24 mouse cellular contexts compared by ENCODE assay signal in the genomic region with DNA sequence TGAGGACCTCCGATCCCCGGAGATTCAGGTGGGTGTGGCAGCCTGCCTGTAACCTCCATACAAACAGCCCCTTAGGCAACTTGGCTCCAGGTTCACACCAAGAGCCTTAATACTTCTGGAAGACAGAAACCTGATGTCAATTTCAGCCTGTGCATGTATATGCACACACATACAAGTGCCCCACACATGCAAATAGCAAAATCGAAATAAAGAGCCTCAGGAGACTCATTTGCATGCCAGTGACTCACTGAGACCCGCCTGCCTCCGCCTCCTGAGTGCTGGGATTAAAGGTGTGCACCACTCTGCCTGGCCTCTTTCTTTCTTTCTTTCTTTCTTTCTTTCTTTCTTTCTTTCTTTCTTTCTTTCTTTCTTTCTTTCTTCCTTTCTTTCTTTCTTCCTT. TPM values are rescaled to one million over a fixed set of nuclear protein-coding genes. Genes with fewer than 3 reads are reported as not detected.
DNase-seq lines count a peak whose midpoint lies in the region; ATAC-seq and TF ChIP-seq lines count a peak whose summit lies in the region.
"Had no signal": no experiment of that assay in that cellular context is flagged by ENCODE, and none has a peak within 500 bp of the region (broad histone marks: within the 10 kb centered on the region; RNA-seq: fewer than 3 reads in every experiment).

No protein-coding gene starts in this region.

- no peak for TF ChIP-seq CTCF in CH12.LX (conservative IDR thresholded peaks at IDR 0.05 in 1 of 2, IDR thresholded peaks at IDR 0.05 in 1 of 2; ENCODE audit: low read depth in 2 of 2, low read length in 2 of 2)

- TF ChIP-seq RAD21 in CH12.LX (IDR thresholded peaks at IDR 0.05; ENCODE audit: low read depth, low read length): no peak

- H3K79me2 ChIP-seq in CH12.LX (replicated peaks; ENCODE audit: control insufficient read depth, extremely low read depth, insufficient read depth, poor library complexity, severe bottlenecking): no peaks in the 10 kb centered on the region

- no peak overlapping the region for H3K27ac ChIP-seq in CH12.LX (ENCODE audit: insufficient read depth, low read depth)
- H3K27ac ChIP-seq: embryonic facial prominence, embryonic 12.5 days; embryonic facial prominence, embryonic 15.5 days; forebrain, embryonic 15.5 days; gastrocnemius, adult 2 months; hindbrain, embryonic 12.5 days; hindbrain, embryonic 15.5 days; intestine, embryonic 15.5 days had no signal

- H3K4me2 ChIP-seq in CH12.LX (ENCODE audit: insufficient read depth, low read depth, poor library complexity, severe bottlenecking): peak overlapping the region; percentile 56
- H3K4me2 ChIP-seq: embryonic facial prominence, embryonic 12.5 days; embryonic facial prominence, embryonic 15.5 days; forebrain, embryonic 15.5 days; heart, embryonic 11.5 days; hindbrain, embryonic 12.5 days; hindbrain, embryonic 15.5 days; intestine, embryonic 15.5 days had no signal

- in situ Hi-C loops in CH12.LX (cut with MboI; ENCODE audit: low pct_ligation_motif_present, low pct_unique_long_range_greater_than_20kb, low sequenced_read_pairs): no loop called here

- peaks cover 0 to 11% of the 10 kb centered on the region in 2 experiments; a peak in 2 of 4 replicates for H3K4me1 ChIP-seq in CH12.LX (ENCODE audit: control insufficient read depth in 1 of 2, insufficient read depth in 2 of 2)
- H3K4me1 ChIP-seq: embryonic facial prominence, embryonic 12.5 days; embryonic facial prominence, embryonic 15.5 days; hindbrain, embryonic 12.5 days; hindbrain, embryonic 15.5 days; intestine, embryonic 15.5 days had no signal

- TF ChIP-seq POLR2A in CH12.LX (IDR thresholded peaks at IDR 0.05; ENCODE audit: low read depth, low read length): no peak

- TF ChIP-seq EP300 in CH12.LX (IDR thresholded peaks at IDR 0.05; ENCODE audit: low read length): no peak

- no peak overlapping the region for H3K4me3 ChIP-seq in CH12.LX (replicated peaks in 1 of 3; ENCODE audit: low read depth in 2 of 3, low read length in 2 of 3, poor library complexity in 1 of 3)
- H3K4me3 ChIP-seq: embryonic facial prominence, embryonic 12.5 days; embryonic facial prominence, embryonic 15.5 days; forebrain, embryonic 15.5 days; gastrocnemius, adult 2 months; hindbrain, embryonic 12.5 days; hindbrain, embryonic 15.5 days; intestine, embryonic 15.5 days had no signal

- H3K36me3 ChIP-seq in CH12.LX (replicated peaks in 1 of 2; ENCODE audit: control insufficient read depth in 1 of 2, insufficient read depth in 1 of 2, low read length in 1 of 2): no peaks in the 10 kb centered on the region
- H3K36me3 ChIP-seq: embryonic facial prominence, embryonic 12.5 days; embryonic facial prominence, embryonic 15.5 days; forebrain, embryonic 15.5 days; G1E; hindbrain, embryonic 12.5 days; hindbrain, embryonic 15.5 days; intestine, embryonic 15.5 days had no signal

- peak; percentile 30 for DNase-seq in 3T3-L1 (ENCODE audit: low read depth, low spot score)
- DNase-seq in CH12.LX (ENCODE audit: extremely low read depth): peak; percentile 55
- peak; percentile 25 for DNase-seq in ZHBTc4 (ENCODE audit: low read depth, low spot score)
- DNase-seq in cerebellum, adult 11-12 months: no peak
- no peak for DNase-seq in frontal cortex, postnatal 10 days (ENCODE audit: low spot score in 2 of 2)
- DNase-seq: adrenal gland, adult 2 months; adrenal gland, postnatal 14 days; cerebellum, adult 18-20 months; cerebellum, adult 9-10 months; cerebellum, postnatal 14 days; gastrocnemius, adult 2 months; gastrocnemius, postnatal 14 days; heart, adult 11 months; kidney, adult 11 months; kidney, adult 8-10 months had no signal

- H3K27me3 ChIP-seq in CH12.LX (replicated peaks): no peaks in the 10 kb centered on the region
- H3K27me3 ChIP-seq: embryonic facial prominence, embryonic 12.5 days; embryonic facial prominence, embryonic 15.5 days; forebrain, embryonic 15.5 days; hindbrain, embryonic 12.5 days; hindbrain, embryonic 15.5 days; intestine, embryonic 15.5 days had no signal

- H3K9ac ChIP-seq in CH12.LX (ENCODE audit: insufficient read depth, low read depth): no peak overlapping the region
- H3K9ac ChIP-seq: embryonic facial prominence, embryonic 12.5 days; embryonic facial prominence, embryonic 15.5 days; forebrain, embryonic 15.5 days; hindbrain, embryonic 12.5 days; hindbrain, embryonic 15.5 days; intestine, embryonic 15.5 days had no signal

- H3K9me3 ChIP-seq in CH12.LX (replicated peaks; ENCODE audit: low read length): no peaks in the 10 kb centered on the region
- H3K9me3 ChIP-seq: embryonic facial prominence, embryonic 12.5 days; embryonic facial prominence, embryonic 15.5 days; forebrain, embryonic 15.5 days; G1E; hindbrain, embryonic 12.5 days; hindbrain, embryonic 15.5 days; intestine, embryonic 15.5 days had no signal

- ATAC-seq in megakaryocyte, adult 5-6 weeks (ENCODE audit: poor library complexity, severe bottlenecking): no peak
- ATAC-seq: forebrain, embryonic 15.5 days; intestine, embryonic 15.5 days had no signal

- dilution Hi-C loops in CH12.LX (cut with MboI; ENCODE audit: extremely low pct_ligation_motif_present, extremely low pct_unique_long_range_greater_than_20kb, low sequenced_read_pairs): no loop called here

TF ChIP-seq in CH12.LX, 34 proteins besides CTCF, POLR2A, EP300 and RAD21:
- TF ChIP-seq BHLHE40 (IDR thresholded peaks at IDR 0.05; ENCODE audit: low read depth, low read length) (peak; percentile 50; the same call in 1 of the 2 replicates), USF1 (IDR thresholded peaks at IDR 0.05; ENCODE audit: low read depth, low read length) (no peak), IRF4 (IDR thresholded peaks at IDR 0.05; ENCODE audit: low read depth, low read length) (no peak), SIN3A (IDR thresholded peaks at IDR 0.05; ENCODE audit: low read length) (0 out of 2 replicates have a peak, but pooled peaks have one; percentile 33), MXI1 (IDR thresholded peaks at IDR 0.05; ENCODE audit: low read depth, low read length) (no peak)

RNA-seq across cellular contexts. Expression of a gene that starts 8.5 kb away (rescaled TPM):
- total RNA-seq in CH12.LX (2012; rRNA removed) (0.21 TPM in 2 replicates), CH12.LX (2014; rRNA removed) (0.17 and 0.27 TPM in 2 replicates)
- 0.26 and 0.37 TPM in 2 replicates for polyA plus RNA-seq in CH12.LX (2012; ENCODE audit: insufficient read length, low read depth)
- total RNA-seq in megakaryocyte, adult 5-6 weeks (2015): 0.09 and 0.22 TPM in 2 replicates
- total RNA-seq in megakaryocyte, adult 5-6 weeks (2017): 0.04 and 0.15 TPM in 2 replicates

RNA-seq across cellular contexts. Expression of a gene that starts 39.2 kb away (rescaled TPM):
- total RNA-seq in CH12.LX (2012; rRNA removed) (15.7 and 21.7 TPM in 2 replicates), CH12.LX (2014; rRNA removed) (18.2 and 18.6 TPM in 2 replicates)
- polyA plus RNA-seq in CH12.LX (2012; ENCODE audit: insufficient read length, low read depth): 24.1 and 27.0 TPM in 2 replicates
- 14.9 and 15.1 TPM in 2 replicates for total RNA-seq in megakaryocyte, adult 5-6 weeks (2015)
- total RNA-seq in megakaryocyte, adult 5-6 weeks (2017): 19.2 and 21.8 TPM in 2 replicates

RNA-seq across cellular contexts. Expression of a gene that starts 51.3 kb away (rescaled TPM):
- total RNA-seq in CH12.LX (2012; rRNA removed): 12.1 and 13.0 TPM in 2 replicates
- total RNA-seq in CH12.LX (2014; rRNA removed): 11.9 and 12.1 TPM in 2 replicates
- 13.9 and 15.0 TPM in 2 replicates for polyA plus RNA-seq in CH12.LX (2012; ENCODE audit: insufficient read length, low read depth)
- 8.1 and 8.9 TPM in 2 replicates for total RNA-seq in megakaryocyte, adult 5-6 weeks (2015)
- total RNA-seq in megakaryocyte, adult 5-6 weeks (2017): 11.4 and 12.3 TPM in 2 replicates

Comparison
In these comparisons a context has a peak if more than half of its experiments do, and no peak if none do; other contexts are left out.
1. DNase-seq: peak in 3T3-L1 (single experiment), CH12.LX (single experiment) and ZHBTc4 (single experiment); none in cerebellum, adult 11-12 months (single experiment) and frontal cortex, postnatal 10 days (0 of 2).